Mouse (Mus musculus) ES-Bruce4 (cell line): ENCODE measurements around the gene Trmt112.

Source experiments
- CTCF ChIP-seq: IDR thresholded peaks from one replicate; pipeline ENCODE4 v1.8.1; 2011; ENCODE audit warnings: low read depth, low read length
- POLR2A ChIP-seq: IDR thresholded peaks from one replicate; pipeline ENCODE4 v1.8.1; 2011; ENCODE audit warnings: low read length; ENCODE audit not compliant: insufficient read depth

DNA sequence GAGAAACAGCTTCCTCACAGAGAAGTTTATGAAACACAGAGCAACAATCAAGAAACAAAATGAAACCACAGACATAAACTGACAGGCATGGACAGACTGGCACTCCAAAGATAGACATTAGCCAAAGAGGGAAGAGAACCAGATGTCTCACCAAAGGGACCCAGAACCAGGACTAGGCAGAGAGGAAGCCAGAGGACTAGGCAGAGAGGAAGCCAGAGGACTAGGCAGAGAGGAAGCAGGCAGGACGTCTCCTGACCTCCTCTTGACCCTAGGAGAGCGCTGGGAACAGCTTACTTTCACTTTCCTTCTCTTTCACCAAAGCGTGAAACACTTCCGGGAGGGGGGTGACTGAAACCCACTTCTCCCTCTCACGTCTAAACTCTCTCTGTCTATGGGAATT, 40.1 kb upstream of the Trmt112 start:
- TF ChIP-seq CTCF (no peak), POLR2A (no peak)
